ENCODE assay signal across 15 mouse cellular contexts in genomic region chr4:70921972-70922692, GRCm38 (mm10).
DNase-seq lines count a peak whose midpoint lies in the region; ATAC-seq lines count a peak whose summit lies in the region.
"Had no signal": no experiment of that assay in that cellular context is flagged by ENCODE, and none has a peak within 500 bp of the region (broad histone marks: within the 10 kb centered on the region; RNA-seq: fewer than 3 reads in every experiment).

No protein-coding gene starts in this region.

- no peak overlapping the region for H3K9ac ChIP-seq in forebrain, embryonic 14.5 days (ENCODE audit: low read length)
- no peak overlapping the region for H3K9ac ChIP-seq in forebrain, embryonic 16.5 days (replicated peaks; ENCODE audit: low read depth, low read length)
- no peak overlapping the region for H3K9ac ChIP-seq in kidney, embryonic 14.5 days (ENCODE audit: low read depth, low read length)
- no peak overlapping the region for H3K9ac ChIP-seq in midbrain, embryonic 15.5 days
- H3K9ac ChIP-seq: heart, embryonic 15.5 days; hindbrain, embryonic 13.5 days had no signal

- no peaks in the 10 kb centered on the region for H3K27me3 ChIP-seq in forebrain, embryonic 14.5 days (replicated peaks; ENCODE audit: control insufficient read depth, insufficient read depth, low read length)
- no peaks in the 10 kb centered on the region for H3K27me3 ChIP-seq in forebrain, embryonic 16.5 days (replicated peaks; ENCODE audit: control insufficient read depth, insufficient read depth, low read length)
- no peaks in the 10 kb centered on the region for H3K27me3 ChIP-seq in kidney, embryonic 14.5 days (ENCODE audit: control insufficient read depth, insufficient read depth, low read length)
- H3K27me3 ChIP-seq in midbrain, embryonic 15.5 days (replicated peaks): no peaks in the 10 kb centered on the region
- H3K27me3 ChIP-seq: heart, embryonic 15.5 days; hindbrain, embryonic 13.5 days had no signal

- no peak overlapping the region for H3K4me3 ChIP-seq in forebrain, embryonic 14.5 days (ENCODE audit: low read depth, low read length)
- no peak overlapping the region for H3K4me3 ChIP-seq in forebrain, embryonic 16.5 days (replicated peaks; ENCODE audit: low read length)
- H3K4me3 ChIP-seq in kidney, embryonic 14.5 days (ENCODE audit: low read length): no peak overlapping the region
- no peak overlapping the region for H3K4me3 ChIP-seq in midbrain, embryonic 15.5 days
- H3K4me3 ChIP-seq: heart, embryonic 15.5 days; hindbrain, embryonic 13.5 days had no signal

- H3K9me3 ChIP-seq in forebrain, embryonic 14.5 days (replicated peaks; ENCODE audit: control insufficient read depth, low read length): no peaks in the 10 kb centered on the region
- no peaks in the 10 kb centered on the region for H3K9me3 ChIP-seq in forebrain, embryonic 16.5 days (ENCODE audit: control insufficient read depth, low read length)
- H3K9me3 ChIP-seq in kidney, embryonic 14.5 days (ENCODE audit: control insufficient read depth, low read length): no peaks in the 10 kb centered on the region
- no peaks in the 10 kb centered on the region for H3K9me3 ChIP-seq in midbrain, embryonic 15.5 days
- H3K9me3 ChIP-seq: G1E; heart, embryonic 15.5 days; hindbrain, embryonic 13.5 days had no signal

- DNase-seq in forebrain, embryonic 14.5 days (ENCODE audit: low spot score): peak; percentile 14
- DNase-seq in brain, adult 2 months (ENCODE audit: low read depth, low spot score): peak; percentile 9
- no peak for DNase-seq in spleen, adult 18-20 months
- DNase-seq in spleen, postnatal 14 days (ENCODE audit: low spot score in 2 of 2): no peak
- no peak for DNase-seq in T-cell, adult 2 months (ENCODE audit: low spot score)
- DNase-seq: adrenal gland, postnatal 36 days; cerebellum, postnatal 25 days; heart, adult 11 months; lung, adult 18-20 months had no signal

- no peaks in the 10 kb centered on the region for H3K36me3 ChIP-seq in forebrain, embryonic 14.5 days (ENCODE audit: control insufficient read depth, insufficient read depth, low read length)
- no peaks in the 10 kb centered on the region for H3K36me3 ChIP-seq in forebrain, embryonic 16.5 days (ENCODE audit: control insufficient read depth, insufficient read depth)
- no peaks in the 10 kb centered on the region for H3K36me3 ChIP-seq in kidney, embryonic 14.5 days (ENCODE audit: control insufficient read depth, insufficient read depth, low read length)
- no peaks in the 10 kb centered on the region for H3K36me3 ChIP-seq in midbrain, embryonic 15.5 days (replicated peaks)
- H3K36me3 ChIP-seq: G1E; heart, embryonic 15.5 days; hindbrain, embryonic 13.5 days had no signal

- H3K4me1 ChIP-seq in forebrain, embryonic 14.5 days (ENCODE audit: control insufficient read depth, insufficient read depth, low read length): no peaks in the 10 kb centered on the region
- no peaks in the 10 kb centered on the region for H3K4me1 ChIP-seq in forebrain, embryonic 16.5 days (replicated peaks; ENCODE audit: control insufficient read depth, insufficient read depth, low read length)
- no peaks in the 10 kb centered on the region for H3K4me1 ChIP-seq in kidney, embryonic 14.5 days (ENCODE audit: control insufficient read depth, insufficient read depth, low read length)
- no peaks in the 10 kb centered on the region for H3K4me1 ChIP-seq in midbrain, embryonic 15.5 days
- H3K4me1 ChIP-seq: heart, embryonic 15.5 days; hindbrain, embryonic 13.5 days had no signal

- 29% methylated on average over 3 of the region's 3 CpGs for WGBS in forebrain, embryonic 14.5 days
- 40% methylated on average over 3 of the region's 3 CpGs for WGBS in forebrain, embryonic 16.5 days
- 55% methylated on average over 3 of the region's 3 CpGs for WGBS in kidney, embryonic 14.5 days
- 30% methylated on average over 3 of the region's 3 CpGs for WGBS in midbrain, embryonic 15.5 days

- ATAC-seq in forebrain, embryonic 14.5 days: no peak
- ATAC-seq in forebrain, embryonic 16.5 days: no peak
- peak; percentile 81; the same call in 1 of the 2 replicates for ATAC-seq in kidney, embryonic 14.5 days (ENCODE audit: low FRiP score, low TSS enrichment)
- ATAC-seq in midbrain, embryonic 15.5 days (replicated peaks): peak; percentile 62; the same call in 1 of the 2 replicates

- H3K27ac ChIP-seq in forebrain, embryonic 14.5 days (ENCODE audit: low read depth, low read length): no peak overlapping the region
- no peak overlapping the region for H3K27ac ChIP-seq in forebrain, embryonic 16.5 days (ENCODE audit: low read length)
- H3K27ac ChIP-seq in kidney, embryonic 14.5 days (ENCODE audit: low read depth, low read length): no peak overlapping the region
- H3K27ac ChIP-seq in midbrain, embryonic 15.5 days: no peak overlapping the region
- H3K27ac ChIP-seq: heart, embryonic 15.5 days; hindbrain, embryonic 13.5 days had no signal

- H3K4me2 ChIP-seq in forebrain, embryonic 14.5 days (ENCODE audit: low read length): no peak overlapping the region
- no peak overlapping the region for H3K4me2 ChIP-seq in forebrain, embryonic 16.5 days (ENCODE audit: low read length)
- H3K4me2 ChIP-seq in kidney, embryonic 14.5 days (replicated peaks; ENCODE audit: low read depth, low read length): no peak overlapping the region
- H3K4me2 ChIP-seq in midbrain, embryonic 15.5 days: no peak overlapping the region
- H3K4me2 ChIP-seq: heart, embryonic 15.5 days; hindbrain, embryonic 13.5 days had no signal

Comparison
In these comparisons a context has a peak if more than half of its experiments do, and no peak if none do; other contexts are left out.
1. ATAC-seq: peak in kidney, embryonic 14.5 days (single experiment) and midbrain, embryonic 15.5 days (single experiment); none in forebrain, embryonic 14.5 days (single experiment) and forebrain, embryonic 16.5 days (single experiment).
2. DNase-seq: peak in forebrain, embryonic 14.5 days (single experiment) and brain, adult 2 months (single experiment); none in spleen, adult 18-20 months (0 of 2), spleen, postnatal 14 days (0 of 2) and T-cell, adult 2 months (single experiment).